Mouse (Mus musculus) CH12.LX (cell line): ENCODE results near the gene Hunk.

Experiments
- CHD1 ChIP-seq: IDR thresholded peaks from 2 replicates; pipeline ENCODE4 v1.6.1; 2012; ENCODE audit warnings: low read depth, low read length, improper control_type of control experiment, inconsistent platforms
- CHD2 ChIP-seq: IDR thresholded peaks from 2 replicates; pipeline ENCODE4 v1.6.1; 2011; ENCODE audit warnings: low read length, improper control_type of control experiment
- CTCF ChIP-seq, 2 experiments: IDR thresholded peaks in 1 of 2; conservative IDR thresholded peaks in 1 of 2; 2 replicates each; pipeline ENCODE4 v1.5.1; 2011 to 2012; ENCODE audit warnings: low read depth in 2 of 2, low read length in 2 of 2, improper control_type of control experiment in 1 of 2, inconsistent platforms in 1 of 2, mild to moderate bottlenecking in 1 of 2, moderate library complexity in 1 of 2
- EP300 ChIP-seq: IDR thresholded peaks from 2 replicates; pipeline ENCODE4 v1.6.1; 2011; ENCODE audit warnings: low read length, improper control_type of control experiment
- GABPA ChIP-seq: IDR thresholded peaks from 2 replicates; pipeline ENCODE4 v1.6.1; 2012; ENCODE audit warnings: low read depth, low read length, improper control_type of control experiment, inconsistent platforms; ENCODE audit not compliant: insufficient replicate concordance
- HCFC1 ChIP-seq: IDR thresholded peaks from 2 replicates; pipeline ENCODE4 v1.6.1; 2012; ENCODE audit warnings: low read depth, mild to moderate bottlenecking, inconsistent platforms, low read length, improper control_type of control experiment
- MAX ChIP-seq: IDR thresholded peaks from 2 replicates; pipeline ENCODE4 v1.6.1; 2011; ENCODE audit warnings: low read length, improper control_type of control experiment
- POLR2A ChIP-seq: IDR thresholded peaks from 2 replicates; pipeline ENCODE4 v1.6.1; 2011; ENCODE audit warnings: low read depth, mild to moderate bottlenecking, improper control_type of control experiment, low read length

DNA sequence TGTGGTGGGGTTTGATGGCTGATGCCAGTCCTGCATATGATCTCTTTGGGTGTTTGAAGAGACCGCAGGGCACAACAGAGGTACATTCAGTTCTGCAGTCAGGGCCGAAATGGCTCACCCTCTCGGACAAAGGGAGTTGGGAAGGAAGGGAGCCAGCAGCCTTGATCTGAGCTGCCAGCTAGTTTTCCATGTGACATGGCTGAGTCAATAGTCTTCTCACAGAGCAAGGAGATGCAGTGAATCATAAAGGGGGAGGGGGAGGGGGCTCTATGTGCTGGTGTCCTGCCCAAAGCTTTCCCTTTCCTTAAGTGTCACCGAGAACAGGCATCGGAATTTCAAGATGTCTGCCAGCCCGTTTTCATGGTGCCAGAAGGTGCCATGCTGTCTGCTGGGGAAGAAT lies 46.8 kb upstream of the Hunk start:
- TF ChIP-seq POLR2A (no peak), MAX (no peak), CTCF (conservative IDR thresholded peaks at IDR 0.05 in 1 of 2, IDR thresholded peaks at IDR 0.05 in 1 of 2; ENCODE audit: low read depth in 2 of 2, low read length in 2 of 2) (no peak), CHD1 (no peak), HCFC1 (no peak), CHD2 (no peak), EP300 (no peak), GABPA (no peak)
